Mouse (Mus musculus) left cerebral cortex, adult 11 months (tissue): ENCODE measurements around the gene Sf1.

Source experiments
- DNase-seq: peaks from one replicate; pipeline ENCODE4 v3.0.0; 2022; ENCODE audit warnings: low spot score

Gene Sf1

GRCm38 (mm10) chr19:6363411-6364240, at the start of gene Sf1:
Sf1 (plus strand) TSS chr19:6363690.
- peak; percentile 99 for DNase-seq

- DNase-seq, result no peak
Observed at GRCm38 (mm10) chr19:6313796-6314195, 49.7 kb upstream of the Sf1 start.

GRCm38 (mm10) chr19:6314513-6314912, 49.0 kb upstream of the Sf1 start:
- no peak for DNase-seq

- no peak for DNase-seq
Observed at GRCm38 (mm10) chr19:6315573-6315972, 47.9 kb upstream of the Sf1 start.

- no peak for DNase-seq
Observed at GRCm38 (mm10) chr19:6318145-6318544, 45.3 kb upstream of the Sf1 start.

GRCm38 (mm10) chr19:6321358-6321757, 42.1 kb upstream of the Sf1 start:
- no peak for DNase-seq

GRCm38 (mm10) chr19:6321786-6322621, 41.5 kb upstream of the Sf1 start:
- no peak for DNase-seq

- DNase-seq, result no peak
Observed at GRCm38 (mm10) chr19:6324751-6325150, 38.7 kb upstream of the Sf1 start.

- DNase-seq, result no peak
Observed at GRCm38 (mm10) chr19:6331178-6331577, 32.3 kb upstream of the Sf1 start.

- no peak for DNase-seq
Observed at GRCm38 (mm10) chr19:6331719-6332516, 31.6 kb upstream of the Sf1 start.

- no peak for DNase-seq
Observed at GRCm38 (mm10) chr19:6333761-6334595, 29.5 kb upstream of the Sf1 start.

- DNase-seq, result peak; percentile 96
Observed at GRCm38 (mm10) chr19:6334673-6335457, 28.6 kb upstream of the Sf1 start, which contains the start of gene Men1. Men1 (plus strand) TSS chr19:6334979.

- no peak for DNase-seq
Observed at GRCm38 (mm10) chr19:6335458-6335827, 28.0 kb upstream of the Sf1 start.

GRCm38 (mm10) chr19:6336920-6337319, 26.6 kb upstream of the Sf1 start:
- no peak for DNase-seq

- DNase-seq, result no peak
Observed at GRCm38 (mm10) chr19:6338171-6338570, 25.3 kb upstream of the Sf1 start.

- no peak for DNase-seq
Observed at GRCm38 (mm10) chr19:6338716-6339115, 24.8 kb upstream of the Sf1 start.

- DNase-seq, result no peak
Observed at GRCm38 (mm10) chr19:6339191-6339590, 24.3 kb upstream of the Sf1 start.

- DNase-seq, result no peak
Observed at GRCm38 (mm10) chr19:6339890-6340504, 23.5 kb upstream of the Sf1 start.

GRCm38 (mm10) chr19:6340524-6341452, 22.7 kb upstream of the Sf1 start, which contains the start of gene Map4k2:
Map4k2 (plus strand) TSS chr19:6341135.
- DNase-seq, result peak; percentile 59
